Mouse (Mus musculus) brain, adult 2 months (tissue): ENCODE results near the gene Gldc.
A peak's percentile ranks its signal among the peaks of the same experiment; 100 is the strongest.
"Not testable (repeated sequence)": the region's sequence is repeated elsewhere in the genome, so short reads cannot be mapped to it uniquely, and the experiment has no call there.

Experiments used
- DNase-seq: peaks from one replicate; pipeline ENCODE4 v3.0.0; 2011; ENCODE audit warnings: low read depth, low spot score

The Gldc gene

GRCm38 (mm10) chr19:30174919-30175571 is at the start of gene Gldc:
Gene Gldc, minus strand, starts transcription at chr19:30175429.
- DNase-seq = peak; percentile 54

GRCm38 (mm10) chr19:30222593-30222992 is 47.4 kb upstream of the Gldc start:
- DNase-seq = not testable (repeated sequence)

- peak; percentile 63 for DNase-seq
Measured at GRCm38 (mm10) chr19:30217335-30217734, 42.1 kb upstream of the Gldc start.

GRCm38 (mm10) chr19:30216186-30216585 is 41.0 kb upstream of the Gldc start:
- DNase-seq = no peak

GRCm38 (mm10) chr19:30215736-30216135 is 40.5 kb upstream of the Gldc start:
- not testable (repeated sequence) for DNase-seq

GRCm38 (mm10) chr19:30214026-30214425 is 38.8 kb upstream of the Gldc start:
- DNase-seq = no peak

GRCm38 (mm10) chr19:30209006-30209405 is 33.8 kb upstream of the Gldc start:
- not testable (repeated sequence) for DNase-seq

GRCm38 (mm10) chr19:30206981-30207380 is 31.8 kb upstream of the Gldc start:
- DNase-seq = no peak

- DNase-seq = no peak
Measured at GRCm38 (mm10) chr19:30205874-30206273, 30.6 kb upstream of the Gldc start.

GRCm38 (mm10) chr19:30205159-30205816 is 30.1 kb upstream of the Gldc start:
- DNase-seq = peak; percentile 73

- no peak for DNase-seq
Measured at GRCm38 (mm10) chr19:30202177-30202576, 26.9 kb upstream of the Gldc start.

GRCm38 (mm10) chr19:30194999-30195398 is 19.8 kb upstream of the Gldc start:
- DNase-seq = no peak

GRCm38 (mm10) chr19:30187232-30187631 is 12.0 kb upstream of the Gldc start:
- DNase-seq = no peak

- DNase-seq = no peak
Measured at GRCm38 (mm10) chr19:30185536-30185935, 10.3 kb upstream of the Gldc start.

GRCm38 (mm10) chr19:30179979-30180378 is 4.8 kb upstream of the Gldc start:
- DNase-seq = no peak

- no peak for DNase-seq
Measured at GRCm38 (mm10) chr19:30174074-30174670, 1.1 kb downstream of the Gldc start.

- no peak for DNase-seq
Measured at GRCm38 (mm10) chr19:30171346-30172055, 3.7 kb downstream of the Gldc start.

- DNase-seq = no peak
Measured at GRCm38 (mm10) chr19:30170319-30170718, 4.9 kb downstream of the Gldc start.

GRCm38 (mm10) chr19:30166801-30167505 is 8.3 kb downstream of the Gldc start:
- no peak for DNase-seq

GRCm38 (mm10) chr19:30164228-30164627 is 11.0 kb downstream of the Gldc start:
- DNase-seq = peak; percentile 59

GRCm38 (mm10) chr19:30162808-30163207 is 12.4 kb downstream of the Gldc start:
- peak; percentile 32 for DNase-seq

- DNase-seq = peak; percentile 66
Measured at GRCm38 (mm10) chr19:30160021-30160420, 15.2 kb downstream of the Gldc start.
